Mouse (Mus musculus) thymus, postnatal 36 days (tissue): Measurements from ENCODE around the gene Diras2.

Source experiments
- DNase-seq, 2 experiments: peaks; one replicate each; pipeline ENCODE4 v3.0.0; 2022; ENCODE audit warnings: mixed read lengths in 2 of 2

Diras2 gene

GRCm38 (mm10) chr13:52551275-52551674 is 20.2 kb upstream of the Diras2 start:
- peak; percentile 27 to 34 for DNase-seq

DNA sequence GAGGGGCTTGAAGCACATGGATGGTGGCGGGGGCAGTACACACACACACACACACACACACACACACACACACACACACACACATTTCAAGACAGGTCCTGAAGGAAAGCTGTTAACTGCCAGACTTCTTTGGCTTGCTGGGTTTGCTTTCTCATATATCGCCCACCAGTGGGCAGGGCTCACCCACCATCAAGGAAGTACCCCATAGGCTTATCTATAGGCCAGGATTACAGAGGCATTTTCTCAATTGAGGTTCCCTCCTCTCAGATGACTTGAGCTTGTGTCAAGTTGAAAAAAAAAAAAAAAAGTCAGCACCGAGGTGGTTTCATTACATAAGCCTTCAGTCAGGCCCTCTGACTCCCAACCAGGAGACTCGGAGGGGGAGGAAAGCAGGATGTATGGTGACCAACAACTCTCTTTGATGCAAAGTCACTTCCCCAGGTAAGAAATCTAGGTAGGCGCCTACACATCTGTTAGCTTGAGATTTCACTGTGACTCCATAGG is 19.7 kb upstream of the Diras2 start:
- DNase-seq = no peak

DNA sequence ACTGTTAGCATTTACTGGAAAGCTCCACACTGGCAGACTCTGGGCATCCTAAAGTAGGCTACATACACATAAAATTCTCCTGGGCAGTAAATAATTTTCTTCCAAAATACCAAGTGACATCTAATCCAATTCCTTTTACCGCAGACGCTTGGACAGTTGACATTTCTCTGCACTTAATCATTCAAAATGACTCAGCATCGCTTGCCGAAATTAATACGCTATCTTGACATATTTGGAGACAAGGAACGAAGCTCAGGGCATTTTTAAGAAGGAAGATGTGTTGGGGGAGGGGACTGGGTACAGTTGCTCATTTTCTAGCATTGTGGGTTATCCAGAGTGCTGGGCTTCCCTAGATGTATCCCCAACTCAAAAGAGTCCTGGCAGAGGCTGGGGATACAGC is 15.2 kb upstream of the Diras2 start:
- DNase-seq = no peak

- no peak for DNase-seq
These were observed 11.6 kb upstream of the Diras2 start for GRCm38 (mm10) chr13:52542636-52543035.

DNA sequence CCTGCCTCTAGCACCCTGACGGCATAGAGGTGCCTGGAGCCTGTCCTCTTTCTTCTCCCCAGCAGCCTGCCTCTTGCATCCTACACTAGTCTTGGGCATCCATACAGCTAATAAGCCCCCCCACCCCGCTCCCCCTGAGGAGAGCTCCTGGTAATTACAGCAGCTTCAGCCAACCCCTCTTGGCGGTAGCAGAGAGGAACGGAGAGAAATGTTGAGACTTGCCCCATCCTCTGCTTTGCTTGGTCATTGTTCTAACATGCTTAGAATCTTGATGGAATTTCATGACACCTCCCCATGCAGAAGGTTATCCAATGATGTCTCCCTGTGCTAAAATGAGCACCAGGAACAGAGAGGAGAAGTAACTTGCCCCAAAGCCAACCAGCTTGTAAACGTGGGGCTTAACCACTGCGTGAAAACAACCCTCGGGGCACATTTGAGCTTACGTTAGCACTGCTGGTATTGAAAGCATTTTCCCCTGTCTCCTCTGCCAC is 11.0 kb upstream of the Diras2 start:
- no peak for DNase-seq

GRCm38 (mm10) chr13:52541385-52542035 is 10.4 kb upstream of the Diras2 start:
- DNase-seq = no peak

DNA sequence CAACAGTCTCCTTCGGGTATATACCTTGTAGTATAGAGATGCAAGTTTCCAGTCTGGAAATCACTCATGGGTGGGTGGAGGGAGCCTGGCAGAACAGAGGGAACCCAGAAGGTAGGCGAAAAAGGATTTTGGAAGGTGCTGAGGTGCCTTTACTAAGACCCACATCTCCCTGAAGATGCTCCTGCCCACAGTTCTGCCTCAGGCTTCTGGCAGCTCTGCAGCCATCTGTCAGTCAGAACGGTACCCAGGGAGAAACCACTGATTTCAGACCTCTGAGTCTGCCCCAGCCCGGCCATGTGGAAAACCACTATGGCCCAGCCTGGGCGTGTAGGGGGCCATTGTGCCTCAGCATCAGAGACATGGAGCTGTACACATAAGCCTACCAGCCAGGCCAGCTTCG is 8.4 kb upstream of the Diras2 start:
- DNase-seq = no peak

- peak; percentile 32 to 37 for DNase-seq
These were observed 7.6 kb upstream of the Diras2 start for GRCm38 (mm10) chr13:52538588-52539116.

DNA sequence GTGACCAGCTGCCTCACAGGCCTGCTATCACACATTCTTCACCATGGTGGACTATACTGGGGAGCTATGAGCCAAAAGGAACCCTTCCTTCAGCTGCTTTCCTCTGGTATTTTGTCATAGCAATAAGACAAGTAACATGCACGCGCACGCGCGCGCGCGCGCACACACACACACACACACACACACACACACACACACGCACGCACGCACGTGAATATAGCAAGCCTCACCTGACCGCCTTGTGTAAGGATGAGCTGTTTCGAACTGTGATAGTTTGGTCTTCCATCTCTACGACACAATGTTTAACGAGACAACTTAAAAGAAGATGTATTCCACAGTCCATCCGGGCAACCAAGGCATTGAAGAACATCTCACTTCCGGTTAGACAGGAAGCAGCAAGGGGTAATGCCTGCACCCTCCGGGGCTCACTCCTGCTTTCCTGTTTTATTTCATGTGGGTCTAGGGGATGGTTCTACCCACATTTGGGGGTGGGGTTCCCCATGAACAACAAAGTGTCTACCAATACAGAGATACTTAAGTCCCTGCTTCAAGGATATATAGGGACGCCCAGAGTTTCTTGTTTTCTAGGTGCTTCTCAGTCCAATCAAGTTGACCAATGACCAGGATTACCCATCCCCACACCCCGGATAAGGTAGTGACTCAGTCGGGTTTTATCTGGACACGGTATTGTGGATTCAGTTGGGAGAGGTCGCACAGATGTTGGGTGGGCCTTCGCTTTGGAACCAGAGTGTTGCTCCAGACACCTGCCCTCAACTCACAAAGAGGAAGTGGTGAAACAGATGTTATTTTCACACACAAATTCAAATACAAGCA is 6.9 kb upstream of the Diras2 start:
- DNase-seq = peak; percentile 33 to 52

- peak; percentile 42 to 56 for DNase-seq
These were observed 4.5 kb upstream of the Diras2 start for GRCm38 (mm10) chr13:52535542-52535941.

GRCm38 (mm10) chr13:52533644-52534043 is 2.6 kb upstream of the Diras2 start:
- no peak for DNase-seq

DNA sequence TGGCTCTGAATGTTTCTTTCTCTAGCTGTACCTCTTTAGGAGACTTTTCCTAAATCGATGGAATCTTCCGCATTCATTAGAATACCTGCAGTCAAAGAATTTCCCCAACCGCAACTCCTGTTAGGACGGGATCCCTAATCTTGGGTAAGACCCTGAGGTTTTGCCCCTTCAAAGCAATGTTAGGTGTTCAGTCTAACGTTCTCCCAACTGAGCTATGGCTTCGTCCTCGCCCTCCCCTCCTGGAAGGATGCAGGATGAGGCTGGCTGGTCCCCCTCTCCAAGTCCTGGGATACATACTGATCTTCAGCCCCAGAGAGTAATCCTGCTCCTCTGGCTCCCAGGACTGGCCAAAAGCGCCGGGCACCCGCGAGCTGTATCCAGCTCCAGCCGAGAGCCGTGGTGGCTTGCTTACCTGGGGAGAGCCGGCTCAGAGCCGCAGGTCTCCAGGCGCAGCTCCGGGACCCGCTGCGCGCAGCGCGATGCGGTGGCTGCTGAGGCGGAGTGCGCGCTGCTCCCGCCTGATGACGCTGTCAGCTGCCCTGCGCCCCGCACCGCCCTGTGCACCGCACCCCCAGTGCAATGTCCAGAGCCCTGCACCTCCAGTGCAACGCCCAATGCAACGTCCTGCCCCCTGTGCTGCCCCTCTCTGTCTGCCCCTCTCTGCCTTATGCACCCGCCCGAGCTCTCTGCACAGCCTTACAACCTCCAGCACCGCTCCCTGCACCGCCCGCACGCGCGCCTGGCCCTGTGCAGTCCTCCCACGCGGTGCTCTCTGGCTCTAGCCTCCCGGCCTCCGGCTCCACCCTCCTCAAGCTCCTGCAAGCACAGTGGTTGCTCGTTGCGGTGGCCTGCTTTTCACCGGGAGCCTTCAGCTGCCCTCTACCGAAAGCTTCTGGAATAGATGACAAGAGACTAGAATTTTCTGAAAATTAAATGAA is 802 bp downstream of the Diras2 start:
- DNase-seq = peak; percentile 73 to 84

GRCm38 (mm10) chr13:52529188-52529972 is 1.7 kb downstream of the Diras2 start:
- no peak for DNase-seq

- DNase-seq = no peak
These were observed 2.3 kb downstream of the Diras2 start for GRCm38 (mm10) chr13:52528786-52529185.

- no peak for DNase-seq
These were observed 2.8 kb downstream of the Diras2 start for GRCm38 (mm10) chr13:52528281-52528680.

GRCm38 (mm10) chr13:52526249-52527035 is 4.6 kb downstream of the Diras2 start:
- DNase-seq = no peak

DNA sequence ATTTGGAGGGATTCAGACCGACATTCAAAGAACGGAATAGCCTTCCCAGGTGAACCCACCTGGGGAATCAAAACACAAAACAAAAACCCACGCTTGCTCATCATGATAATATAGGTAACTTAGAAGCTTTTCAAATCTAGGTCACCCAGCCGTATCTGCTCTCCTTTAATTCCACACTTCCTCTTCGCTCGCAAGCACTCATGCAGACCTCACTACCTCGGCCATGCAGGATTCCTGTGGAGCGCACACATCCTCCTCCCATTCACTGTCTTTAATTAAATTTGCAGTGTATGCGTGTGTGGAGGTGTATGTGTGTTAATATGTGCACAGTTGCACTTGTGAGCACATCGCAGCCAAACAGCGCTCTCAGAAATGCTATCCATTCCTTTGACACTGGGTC is 6.8 kb downstream of the Diras2 start:
- no peak for DNase-seq

DNA sequence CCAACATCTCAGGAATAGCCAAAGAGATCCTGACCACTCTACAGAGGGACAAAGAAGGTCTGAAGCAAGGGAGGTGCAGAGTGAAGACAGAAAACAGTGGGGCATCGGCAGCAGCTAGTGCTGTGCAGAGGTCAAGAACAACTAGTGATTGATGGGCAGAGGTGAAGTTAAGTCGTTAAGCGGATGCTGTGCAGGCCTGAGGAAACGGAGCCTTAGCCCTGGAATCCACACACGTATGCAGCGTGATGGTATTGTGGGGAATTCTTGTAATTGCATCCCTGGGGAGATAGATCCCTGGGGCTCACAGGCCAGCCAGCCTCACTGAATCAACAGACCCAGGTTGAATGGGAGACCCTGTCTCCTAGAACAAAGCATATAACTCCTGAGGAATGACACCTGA is 9.9 kb downstream of the Diras2 start:
- no peak for DNase-seq

GRCm38 (mm10) chr13:52519425-52519824 is 11.7 kb downstream of the Diras2 start:
- no peak for DNase-seq

DNA sequence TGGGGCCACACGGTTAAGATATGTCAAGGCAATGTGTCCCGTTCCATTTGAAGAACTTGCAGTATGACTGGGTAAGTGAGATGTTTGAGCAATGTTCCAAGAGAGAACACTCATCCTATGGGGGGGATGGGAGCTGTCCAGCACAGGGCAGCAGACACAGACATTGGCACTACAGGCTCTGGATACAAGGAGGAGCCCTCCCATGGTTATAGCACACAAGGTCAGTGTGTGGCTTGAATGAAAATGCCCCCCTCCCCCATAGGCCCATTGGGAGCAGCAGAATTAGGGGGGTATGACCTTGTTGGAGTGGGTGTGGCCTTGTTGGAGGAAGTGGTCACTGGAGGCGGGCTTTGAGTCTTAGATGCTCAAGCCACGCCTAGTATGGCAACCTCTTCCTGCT is 12.7 kb downstream of the Diras2 start:
- no peak for DNase-seq

DNA sequence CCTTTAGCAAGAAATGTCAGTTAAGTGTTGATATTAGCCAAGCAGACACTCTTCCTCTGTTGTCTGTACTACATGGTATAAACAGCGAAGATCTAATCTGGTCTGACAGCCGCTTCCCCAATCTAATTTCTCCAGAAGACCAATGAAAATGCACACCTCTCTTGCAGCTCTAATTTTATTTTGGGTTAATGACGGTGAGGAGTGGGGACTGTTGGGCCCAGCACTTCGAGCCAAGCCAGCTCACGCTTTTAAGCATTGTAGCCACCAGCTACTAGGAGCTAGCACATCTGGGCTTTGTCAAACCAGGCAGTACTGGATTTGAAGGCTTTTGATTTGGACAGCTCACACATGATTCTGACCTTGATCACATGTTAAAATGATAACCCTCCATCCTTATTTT is 14.1 kb downstream of the Diras2 start:
- no peak for DNase-seq
